ENCODE assay signal across 25 mouse cellular contexts in the genomic region with DNA sequence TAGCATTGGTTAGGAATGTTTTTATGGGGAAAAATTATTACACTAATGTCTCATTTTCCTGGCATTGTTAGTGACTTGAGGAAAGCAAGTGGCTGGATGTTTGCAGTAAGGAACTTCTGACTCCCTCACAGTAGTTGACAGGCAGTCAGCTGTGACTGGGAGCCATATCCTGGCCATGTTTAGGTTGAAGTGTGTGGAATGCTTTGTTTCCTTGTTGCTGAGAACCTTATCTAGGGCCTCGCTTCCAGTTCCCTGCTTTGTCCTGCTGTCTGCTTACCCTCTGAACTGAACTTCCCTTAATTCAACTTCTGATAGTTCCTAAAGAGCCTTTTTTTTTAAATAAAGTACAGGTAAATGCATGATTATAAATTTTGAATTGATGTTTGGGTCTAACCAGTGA. TPM values are rescaled to one million over a fixed set of nuclear protein-coding genes. Genes with fewer than 3 reads are reported as not detected.
DNase-seq lines count a peak whose midpoint lies in the region; ATAC-seq and TF ChIP-seq lines count a peak whose summit lies in the region.
"Had no signal": no experiment of that assay in that cellular context is flagged by ENCODE, and none has a peak within 500 bp of the region (broad histone marks: within the 10 kb centered on the region; RNA-seq: fewer than 3 reads in every experiment).

No protein-coding gene starts in this region.

- peak; percentile 78 for ATAC-seq in heart, postnatal 0 days (ENCODE audit: insufficient read depth, low read depth)
- ATAC-seq: hindbrain, embryonic 16.5 days; intestine, embryonic 15.5 days; liver, embryonic 12.5 days; Patski had no signal

- TF ChIP-seq CTCF in MEL (IDR thresholded peaks at IDR 0.05 in 2 of 3, conservative IDR thresholded peaks at IDR 0.05 in 1 of 3; ENCODE audit: control insufficient read depth in 1 of 3, insufficient read depth in 1 of 3, low read depth in 2 of 3, low read length in 3 of 3, poor library complexity in 1 of 3, severe bottlenecking in 1 of 3): no peak
- no peak for TF ChIP-seq CTCF in heart, postnatal 0 days (IDR thresholded peaks at IDR 0.05; ENCODE audit: low read depth)

- TF ChIP-seq RAD21 in MEL (IDR thresholded peaks at IDR 0.05; ENCODE audit: low read depth, low read length): no peak

- peak; percentile 81 for DNase-seq in heart, embryonic 10.5 days (ENCODE audit: low spot score)
- no peak for DNase-seq in heart, adult 8-10 months (ENCODE audit: low spot score)
- DNase-seq in kidney, postnatal 4 days: peak; percentile 9 to 10
- no peak for DNase-seq in kidney, adult 11 months
- peak; percentile 48 for DNase-seq in MEL (ENCODE audit: low read depth, low spot score)
- peak; percentile 54 for DNase-seq in heart, postnatal 0 days (ENCODE audit: low spot score)
- DNase-seq in left cerebral cortex, adult 11 months (ENCODE audit: low spot score): no peak
- DNase-seq: adrenal gland, adult 2 months; cerebellum, adult 18-20 months; cerebellum, postnatal 14 days; kidney, adult 9 months; kidney, postnatal 36 days; right cerebral cortex, adult 18-20 months; right cerebral cortex, postnatal 4 days; thymus, postnatal 25 days had no signal

- H3K4me3 ChIP-seq in heart, embryonic 10.5 days: no peak overlapping the region
- H3K4me3 ChIP-seq in MEL (ENCODE audit: control insufficient read depth in 1 of 2, insufficient read depth in 1 of 2, low read depth in 2 of 2, low read length in 2 of 2): no peak overlapping the region
- H3K4me3 ChIP-seq in heart, postnatal 0 days (ENCODE audit: low read depth, low read length): no peak overlapping the region
- H3K4me3 ChIP-seq: embryonic facial prominence, embryonic 13.5 days; erythroblast, embryonic 14.5 days; forebrain, embryonic 12.5 days; hindbrain, embryonic 10.5 days; intestine, embryonic 15.5 days; limb, embryonic 13.5 days; liver, embryonic 12.5 days had no signal

- TF ChIP-seq EP300 in MEL (IDR thresholded peaks at IDR 0.05; ENCODE audit: low read depth in 1 of 2, low read length in 2 of 2): no peak
- TF ChIP-seq EP300 in heart, postnatal 0 days (IDR thresholded peaks at IDR 0.05; ENCODE audit: low read depth): no peak

- peaks cover 55% of the 10 kb centered on the region for H3K36me3 ChIP-seq in heart, embryonic 10.5 days
- H3K36me3 ChIP-seq in MEL (ENCODE audit: control insufficient read depth in 1 of 2, insufficient read depth in 2 of 2, low read length in 2 of 2): peaks cover 26 to 61% of the 10 kb centered on the region in 2 experiments
- H3K36me3 ChIP-seq in heart, postnatal 0 days (replicated peaks; ENCODE audit: control insufficient read depth, insufficient read depth, low read length): peaks cover 58% of the 10 kb centered on the region

- H3K4me2 ChIP-seq in heart, postnatal 0 days (ENCODE audit: low read depth, low read length): no peak overlapping the region
- H3K4me2 ChIP-seq: embryonic facial prominence, embryonic 13.5 days; forebrain, embryonic 12.5 days; intestine, embryonic 15.5 days; limb, embryonic 13.5 days; liver, embryonic 12.5 days had no signal

- no peaks in the 10 kb centered on the region for H3K27me3 ChIP-seq in heart, embryonic 10.5 days (ENCODE audit: insufficient read depth, poor library complexity, severe bottlenecking)
- no peaks in the 10 kb centered on the region for H3K27me3 ChIP-seq in MEL (ENCODE audit: control insufficient read depth in 1 of 2, insufficient read depth in 2 of 2, low read length in 2 of 2)
- no peaks in the 10 kb centered on the region for H3K27me3 ChIP-seq in heart, postnatal 0 days (ENCODE audit: control insufficient read depth, insufficient read depth, low read length)
- H3K27me3 ChIP-seq: embryonic facial prominence, embryonic 13.5 days; forebrain, embryonic 12.5 days; intestine, embryonic 15.5 days; limb, embryonic 13.5 days; liver, embryonic 12.5 days; Patski had no signal

- H3K9ac ChIP-seq in MEL (ENCODE audit: control insufficient read depth, low read depth, low read length, poor library complexity, severe bottlenecking): no peak overlapping the region
- no peak overlapping the region for H3K9ac ChIP-seq in heart, postnatal 0 days (replicated peaks; ENCODE audit: low read depth, low read length)
- H3K9ac ChIP-seq: embryonic facial prominence, embryonic 13.5 days; forebrain, embryonic 12.5 days; intestine, embryonic 15.5 days; limb, embryonic 13.5 days; liver, embryonic 12.5 days had no signal

- no peaks in the 10 kb centered on the region for H3K9me3 ChIP-seq in heart, embryonic 10.5 days
- H3K9me3 ChIP-seq in MEL (replicated peaks; ENCODE audit: insufficient read depth, low read length): no peaks in the 10 kb centered on the region
- no peaks in the 10 kb centered on the region for H3K9me3 ChIP-seq in heart, postnatal 0 days (replicated peaks; ENCODE audit: control insufficient read depth, low read length)
- H3K9me3 ChIP-seq: embryonic facial prominence, embryonic 13.5 days; forebrain, embryonic 12.5 days; hindbrain, embryonic 10.5 days; intestine, embryonic 15.5 days; limb, embryonic 13.5 days; liver, embryonic 12.5 days had no signal

- H3K79me2 ChIP-seq in MEL (ENCODE audit: control insufficient read depth, insufficient read depth, low read length, poor library complexity): peaks cover 8% of the 10 kb centered on the region

- peaks cover 21% of the 10 kb centered on the region; the same call in 1 of the 2 replicates for H3K4me1 ChIP-seq in heart, embryonic 10.5 days
- peaks cover 3 to 7% of the 10 kb centered on the region in 2 experiments; a peak in 2 of 4 replicates for H3K4me1 ChIP-seq in MEL (ENCODE audit: control insufficient read depth in 1 of 2, insufficient read depth in 2 of 2, low read length in 2 of 2)
- H3K4me1 ChIP-seq in heart, postnatal 0 days (ENCODE audit: control insufficient read depth, insufficient read depth): peaks cover 6% of the 10 kb centered on the region; the same call in 1 of the 2 replicates
- H3K4me1 ChIP-seq: embryonic facial prominence, embryonic 13.5 days; forebrain, embryonic 12.5 days; intestine, embryonic 15.5 days; limb, embryonic 13.5 days; liver, embryonic 12.5 days had no signal

- WGBS in heart, embryonic 10.5 days: 10% methylated on average over 1 of the region's 1 CpGs
- 6% methylated on average over 1 of the region's 1 CpGs for WGBS in heart, postnatal 0 days

- peak overlapping the region; percentile 82 for H3K27ac ChIP-seq in heart, embryonic 10.5 days
- no peak overlapping the region for H3K27ac ChIP-seq in MEL (ENCODE audit: control insufficient read depth, low read depth, low read length)
- H3K27ac ChIP-seq in heart, postnatal 0 days (ENCODE audit: low read depth): peak overlapping the region; percentile 65
- H3K27ac ChIP-seq: embryonic facial prominence, embryonic 13.5 days; forebrain, embryonic 12.5 days; hindbrain, embryonic 10.5 days; intestine, embryonic 15.5 days; limb, embryonic 13.5 days; liver, embryonic 12.5 days; macrophage had no signal

- TF ChIP-seq POLR2A in MEL (IDR thresholded peaks at IDR 0.05; ENCODE audit: control insufficient read depth in 1 of 2, insufficient read depth in 1 of 2, low read depth in 1 of 2, low read length in 2 of 2, poor library complexity in 1 of 2): no peak; a peak in 1 of 4 replicates

TF ChIP-seq in MEL, 35 proteins besides CTCF, POLR2A, EP300 and RAD21:
- TF ChIP-seq GATA1 (IDR thresholded peaks at IDR 0.05; ENCODE audit: low read depth, low read length): no peak
- no peak for TF ChIP-seq POLR2AphosphoS2 (IDR thresholded peaks at IDR 0.05; ENCODE audit: low read length)
- TF ChIP-seq ZNF384 (IDR thresholded peaks at IDR 0.05; ENCODE audit: low read depth, low read length): no peak
- no peak for TF ChIP-seq HCFC1 (IDR thresholded peaks at IDR 0.05; ENCODE audit: low read depth, low read length)
- TF ChIP-seq MYC (IDR thresholded peaks at IDR 0.05; ENCODE audit: low read depth, low read length): no peak
- TF ChIP-seq JUND (IDR thresholded peaks at IDR 0.05; ENCODE audit: low read depth, low read length): no peak
TF ChIP-seq in MEL: peak in this region for 0.

RNA-seq across cellular contexts. Expression of a gene that starts 46.5 kb away (rescaled TPM):
- 21.9 and 28.2 TPM in 2 replicates for polyA plus RNA-seq in heart, embryonic 10.5 days (2016; fragmentation: Nextera tagmentation; extraction: Ambion mirVana)
- total RNA-seq in heart, adult 8-10 months (2022): 10 to 100 TPM; 13.8 to 14.8 (median 14.3) TPM
- 148 and 175 TPM in 2 replicates for total RNA-seq in MEL (2012; rRNA removed)
- polyA plus RNA-seq in MEL (2012; ENCODE audit: insufficient read depth in 1 of 2, insufficient read length in 2 of 2, low read depth in 1 of 2, low replicate concordance in 2 of 2, missing spikeins in 1 of 2): 100 to 1,000 TPM in 1 of 2 experiments, 10 to 100 TPM in 1; 60.6 to 153 TPM
- 27.4 and 31.0 TPM in 2 replicates for total RNA-seq in heart, postnatal 0 days (2014; rRNA removed; ENCODE audit: low replicate concordance)
- polyA plus RNA-seq in heart, postnatal 0 days (2015; fragmentation: Nextera tagmentation; extraction: Ambion mirVana): 6.3 and 7.6 TPM in 2 replicates

RNA-seq across cellular contexts. Expression of a gene that starts 59.6 kb away (rescaled TPM):
- polyA plus RNA-seq in heart, embryonic 10.5 days (2016; fragmentation: Nextera tagmentation; extraction: Ambion mirVana): 4.6 and 6.0 TPM in 2 replicates
- 10 to 100 TPM; 23.7 to 26.3 (median 25.4) TPM for total RNA-seq in heart, adult 8-10 months (2022)
- total RNA-seq in MEL (2012; rRNA removed): 5.9 and 7.2 TPM in 2 replicates
- polyA plus RNA-seq in MEL (2012; ENCODE audit: insufficient read depth in 1 of 2, insufficient read length in 2 of 2, low read depth in 1 of 2, low replicate concordance in 2 of 2, missing spikeins in 1 of 2): 1 to 10 TPM in 1 of 2 experiments, not detected in 1; 4.6 TPM
- 5.2 and 10.2 TPM in 2 replicates for total RNA-seq in heart, postnatal 0 days (2014; rRNA removed; ENCODE audit: low replicate concordance)
- polyA plus RNA-seq in heart, postnatal 0 days (2015; fragmentation: Nextera tagmentation; extraction: Ambion mirVana): 7.3 and 9.1 TPM in 2 replicates

RNA-seq across cellular contexts. Expression of a gene that starts 59.7 kb away (rescaled TPM):
- 6.8 and 7.5 TPM in 2 replicates for polyA plus RNA-seq in heart, embryonic 10.5 days (2016; fragmentation: Nextera tagmentation; extraction: Ambion mirVana)
- 10 to 100 TPM; 17.5 to 19.3 (median 18.8) TPM for total RNA-seq in heart, adult 8-10 months (2022)
- 11.8 and 13.3 TPM in 2 replicates for total RNA-seq in MEL (2012; rRNA removed)
- 10 to 100 TPM in 1 of 2 experiments, not detected in 1; 17.6 TPM for polyA plus RNA-seq in MEL (2012; ENCODE audit: insufficient read depth in 1 of 2, insufficient read length in 2 of 2, low read depth in 1 of 2, low replicate concordance in 2 of 2, missing spikeins in 1 of 2)
- total RNA-seq in heart, postnatal 0 days (2014; rRNA removed; ENCODE audit: low replicate concordance): 23.5 and 43.2 TPM in 2 replicates
- 5.2 and 5.3 TPM in 2 replicates for polyA plus RNA-seq in heart, postnatal 0 days (2015; fragmentation: Nextera tagmentation; extraction: Ambion mirVana)

Comparison
In these comparisons a context has a peak if more than half of its experiments do, and no peak if none do; other contexts are left out.
1. DNase-seq: peak in heart, embryonic 10.5 days (single experiment), kidney, postnatal 4 days (2 of 2), MEL (single experiment) and heart, postnatal 0 days (single experiment); none in heart, adult 8-10 months (single experiment), kidney, adult 11 months (single experiment) and left cerebral cortex, adult 11 months (single experiment).